In the genomic region with DNA sequence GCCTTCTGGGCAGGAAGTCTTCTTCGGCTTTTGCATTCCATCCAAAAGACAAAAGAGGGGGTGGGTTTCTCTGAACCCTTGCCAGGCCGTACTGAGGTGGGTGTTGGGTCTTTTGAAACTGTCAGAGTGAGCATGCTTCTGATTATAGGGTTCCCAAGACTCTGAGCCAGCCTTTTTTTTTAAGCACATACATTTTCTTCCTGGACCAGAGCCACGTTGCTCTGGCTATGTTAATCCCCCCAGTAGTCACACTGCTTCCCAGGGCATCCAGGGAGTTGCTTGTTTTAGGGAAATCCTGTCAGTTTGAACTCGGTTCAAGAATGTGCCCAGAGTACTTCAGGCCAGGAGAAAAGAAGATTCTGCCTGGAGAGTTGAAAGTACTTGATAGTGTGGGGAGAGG, we compare ENCODE assay signal across 24 mouse cellular contexts.
DNase-seq lines count a peak whose midpoint lies in the region; ATAC-seq and TF ChIP-seq lines count a peak whose summit lies in the region.
"Had no signal": no experiment of that assay in that cellular context is flagged by ENCODE, and none has a peak within 500 bp of the region (broad histone marks: within the 10 kb centered on the region; RNA-seq: fewer than 3 reads in every experiment).

No protein-coding gene starts in this region.

- no peak for TF ChIP-seq CTCF in embryonic fibroblast, embryonic 13.5 days (IDR thresholded peaks at IDR 0.05; ENCODE audit: borderline replicate concordance, insufficient read depth, low read length)

- no peaks in the 10 kb centered on the region for H3K9me3 ChIP-seq in embryonic facial prominence, embryonic 12.5 days
- no peaks in the 10 kb centered on the region for H3K9me3 ChIP-seq in embryonic facial prominence, embryonic 10.5 days
- no peaks in the 10 kb centered on the region for H3K9me3 ChIP-seq in lung, embryonic 16.5 days (ENCODE audit: control insufficient read depth, low read length)
- H3K9me3 ChIP-seq: heart, embryonic 10.5 days; neural tube, embryonic 13.5 days had no signal

- peak overlapping the region; percentile 36; the same call in 1 of the 2 replicates for H3K27ac ChIP-seq in embryonic facial prominence, embryonic 12.5 days
- no peak overlapping the region for H3K27ac ChIP-seq in embryonic facial prominence, embryonic 10.5 days (replicated peaks)
- no peak overlapping the region for H3K27ac ChIP-seq in lung, embryonic 16.5 days (ENCODE audit: low read length)
- peak overlapping the region; percentile 83 for H3K27ac ChIP-seq in embryonic fibroblast, embryonic 13.5 days (ENCODE audit: insufficient read depth, low read length)
- H3K27ac ChIP-seq: gastrocnemius, adult 2 months; heart, embryonic 10.5 days; hindbrain, embryonic 14.5 days; neural tube, embryonic 13.5 days had no signal

- H3K4me2 ChIP-seq in embryonic facial prominence, embryonic 12.5 days (replicated peaks), result no peak overlapping the region
- H3K4me2 ChIP-seq in lung, embryonic 16.5 days (ENCODE audit: low read depth, low read length), result no peak overlapping the region
- H3K4me2 ChIP-seq: hindbrain, embryonic 14.5 days; liver, embryonic 11.5 days; neural tube, embryonic 13.5 days had no signal

- WGBS in embryonic facial prominence, embryonic 12.5 days, result 15% methylated on average over 4 of the region's 4 CpGs
- WGBS in embryonic facial prominence, embryonic 10.5 days, result 35% methylated on average over 4 of the region's 4 CpGs
- 25% methylated on average over 4 of the region's 4 CpGs for WGBS in lung, embryonic 16.5 days

- H3K27me3 ChIP-seq in embryonic facial prominence, embryonic 12.5 days, result no peaks in the 10 kb centered on the region
- H3K27me3 ChIP-seq in embryonic facial prominence, embryonic 10.5 days (replicated peaks; ENCODE audit: low read depth, poor library complexity, severe bottlenecking), result no peaks in the 10 kb centered on the region
- no peaks in the 10 kb centered on the region for H3K27me3 ChIP-seq in lung, embryonic 16.5 days (ENCODE audit: control insufficient read depth, insufficient read depth, low read depth, low read length)
- H3K27me3 ChIP-seq: neural tube, embryonic 13.5 days had no signal

- no peak for ATAC-seq in embryonic facial prominence, embryonic 12.5 days (ENCODE audit: insufficient number of reproducible peaks, insufficient read depth, low FRiP score, low TSS enrichment)
- peak; percentile 17; the same call in 1 of the 2 replicates for ATAC-seq in lung, embryonic 16.5 days (ENCODE audit: low read depth)
- ATAC-seq: inflammation-experienced regulatory T-cells, adult 6 months; liver, postnatal 0 days; midbrain, embryonic 16.5 days had no signal

- no peak for DNase-seq in embryonic facial prominence, embryonic 10.5 days (ENCODE audit: low spot score)
- no peak for DNase-seq in lung, postnatal 36 days
- DNase-seq in spleen, adult 12 weeks (ENCODE audit: low spot score), result no peak
- no peak for DNase-seq in embryo, embryonic 9.5 days (ENCODE audit: extremely low spot score)
- DNase-seq: adrenal gland, postnatal 25 days; cerebellum, adult 11 months; cerebellum, adult 9-11 months; gastrocnemius, adult 2 months; heart, postnatal 4 days; kidney, adult 18-20 months; left cerebral cortex, postnatal 4 days; liver, postnatal 0 days; thymus, postnatal 14 days had no signal

- no peak overlapping the region for H3K4me3 ChIP-seq in embryonic facial prominence, embryonic 12.5 days
- no peak overlapping the region for H3K4me3 ChIP-seq in embryonic facial prominence, embryonic 10.5 days
- no peak overlapping the region for H3K4me3 ChIP-seq in lung, embryonic 16.5 days (ENCODE audit: low read length)
- no peak overlapping the region for H3K4me3 ChIP-seq in embryonic fibroblast, embryonic 13.5 days (ENCODE audit: insufficient read depth, low read length)
- H3K4me3 ChIP-seq: gastrocnemius, adult 2 months; heart, embryonic 10.5 days; megakaryocyte, embryonic 14.5 days; myocyte; neural tube, embryonic 13.5 days had no signal

- H3K36me3 ChIP-seq in embryonic facial prominence, embryonic 12.5 days, result no peaks in the 10 kb centered on the region
- no peaks in the 10 kb centered on the region for H3K36me3 ChIP-seq in embryonic facial prominence, embryonic 10.5 days (replicated peaks)
- H3K36me3 ChIP-seq in lung, embryonic 16.5 days (ENCODE audit: control insufficient read depth, insufficient read depth, low read length), result no peaks in the 10 kb centered on the region
- H3K36me3 ChIP-seq: heart, embryonic 10.5 days; neural tube, embryonic 13.5 days had no signal

- H3K9ac ChIP-seq in embryonic facial prominence, embryonic 12.5 days, result no peak overlapping the region
- no peak overlapping the region for H3K9ac ChIP-seq in lung, embryonic 16.5 days (ENCODE audit: low read length)
- H3K9ac ChIP-seq: hindbrain, embryonic 14.5 days; liver, postnatal 0 days; neural tube, embryonic 13.5 days had no signal

- no peak for TF ChIP-seq POLR2A in embryonic fibroblast, embryonic 13.5 days (IDR thresholded peaks at IDR 0.05; ENCODE audit: low read depth, low read length)

- H3K4me1 ChIP-seq in embryonic facial prominence, embryonic 12.5 days, result peaks cover 17% of the 10 kb centered on the region
- peaks cover 15% of the 10 kb centered on the region for H3K4me1 ChIP-seq in embryonic facial prominence, embryonic 10.5 days
- peaks cover 4% of the 10 kb centered on the region for H3K4me1 ChIP-seq in lung, embryonic 16.5 days (replicated peaks; ENCODE audit: control insufficient read depth, insufficient read depth, low read length)
- peaks cover 18% of the 10 kb centered on the region for H3K4me1 ChIP-seq in embryonic fibroblast, embryonic 13.5 days (ENCODE audit: control insufficient read depth, insufficient read depth, low read length)
- H3K4me1 ChIP-seq: megakaryocyte, embryonic 14.5 days; neural tube, embryonic 13.5 days had no signal

Comparison
In these comparisons a context has a peak if more than half of its experiments do, and no peak if none do; other contexts are left out.
1. H3K27ac ChIP-seq: peak in embryonic facial prominence, embryonic 12.5 days (single experiment) and embryonic fibroblast, embryonic 13.5 days (single experiment); none in embryonic facial prominence, embryonic 10.5 days (single experiment) and lung, embryonic 16.5 days (single experiment).